Mouse (Mus musculus): ENCODE data around the gene Ndufa10. TPM values are rescaled to one million over a fixed set of nuclear protein-coding genes. Genes with fewer than 3 reads are reported as not detected.
"Not testable (repeated sequence)": the region's sequence is repeated elsewhere in the genome, so short reads cannot be mapped to it uniquely, and the experiment has no call there.

The Ndufa10 gene
- 289 and 292 TPM in 2 replicates for polyA plus RNA-seq (2015; fragmentation: Nextera tagmentation; extraction: Ambion mirVana)

- H3K36me3 ChIP-seq (ENCODE audit: control insufficient read depth, insufficient read depth, low read length), result no peaks in the 10 kb centered on the region
- H3K4me3 ChIP-seq (replicated peaks; ENCODE audit: low read length), result peak within 1 kb of the TSS; percentile 65
- peak within 1 kb of the TSS; percentile 79 for H3K27ac ChIP-seq (ENCODE audit: low read length)
- H3K4me1 ChIP-seq (ENCODE audit: control insufficient read depth, insufficient read depth, low read length), result peaks cover 3% of the 10 kb centered on the region; the same call in 1 of the 2 replicates
- ATAC-seq (ENCODE audit: insufficient read depth, low FRiP score), result peak; percentile 93
- H3K4me2 ChIP-seq (ENCODE audit: low read depth, low read length), result peak within 1 kb of the TSS; percentile 96
- WGBS, result 1% methylated on average over 67 of the region's 67 CpGs
- peak within 1 kb of the TSS; percentile 98 for H3K9ac ChIP-seq (ENCODE audit: low read length)
- H3K27me3 ChIP-seq (ENCODE audit: control insufficient read depth, insufficient read depth, low read length), result no peaks in the 10 kb centered on the region; the same call in 1 of the 2 replicates
- no peaks in the 10 kb centered on the region for H3K9me3 ChIP-seq (replicated peaks; ENCODE audit: control insufficient read depth, low read length)
These were observed at the start of gene Ndufa10 for GRCm38 (mm10) chr1:92473165-92474041. Gene Ndufa10, minus strand, starts transcription at chr1:92473860.

- 17% methylated on average over 10 of the region's 10 CpGs for WGBS
- Histone ChIP-seq H3K9me3 (replicated peaks; ENCODE audit: control insufficient read depth, low read length) (no peaks in the 10 kb centered on the region), H3K27me3 (ENCODE audit: control insufficient read depth, insufficient read depth, low read length) (no peaks in the 10 kb centered on the region), H3K4me1 (ENCODE audit: control insufficient read depth, insufficient read depth, low read length) (no peaks in the 10 kb centered on the region), H3K27ac (ENCODE audit: low read length) (no peak overlapping the region), H3K36me3 (ENCODE audit: control insufficient read depth, insufficient read depth, low read length) (no peaks in the 10 kb centered on the region), H3K4me3 (replicated peaks; ENCODE audit: low read length) (no peak overlapping the region), H3K4me2 (ENCODE audit: low read depth, low read length) (no peak overlapping the region), H3K9ac (ENCODE audit: low read length) (no peak overlapping the region)
- no peak for ATAC-seq (ENCODE audit: insufficient read depth, low FRiP score)
These were observed 47.7 kb upstream of the Ndufa10 start for GRCm38 (mm10) chr1:92521376-92521775.

- H3K9me3 ChIP-seq (replicated peaks; ENCODE audit: control insufficient read depth, low read length), result no peaks in the 10 kb centered on the region
- WGBS, result 82% methylated on average over 6 of the region's 6 CpGs
- H3K27ac ChIP-seq (ENCODE audit: low read length), result no peak overlapping the region
- H3K27me3 ChIP-seq (ENCODE audit: control insufficient read depth, insufficient read depth, low read length), result no peaks in the 10 kb centered on the region
- no peak overlapping the region for H3K4me2 ChIP-seq (ENCODE audit: low read depth, low read length)
- ATAC-seq (ENCODE audit: insufficient read depth, low FRiP score), result no peak
- H3K4me3 ChIP-seq (replicated peaks; ENCODE audit: low read length), result no peak overlapping the region
- no peaks in the 10 kb centered on the region for H3K4me1 ChIP-seq (ENCODE audit: control insufficient read depth, insufficient read depth, low read length)
- H3K9ac ChIP-seq (ENCODE audit: low read length), result no peak overlapping the region
- no peaks in the 10 kb centered on the region for H3K36me3 ChIP-seq (ENCODE audit: control insufficient read depth, insufficient read depth, low read length)
These were observed 45.4 kb upstream of the Ndufa10 start for GRCm38 (mm10) chr1:92519046-92519445.

GRCm38 (mm10) chr1:92518561-92518960, 44.9 kb upstream of the Ndufa10 start, which contains the start of gene Olfr1414:
Gene Olfr1414, minus strand, starts transcription at chr1:92518661.
- H3K36me3 ChIP-seq (ENCODE audit: control insufficient read depth, insufficient read depth, low read length), result no peaks in the 10 kb centered on the region
- no peak within 1 kb of the TSS for H3K27ac ChIP-seq (ENCODE audit: low read length)
- no peak for ATAC-seq (ENCODE audit: insufficient read depth, low FRiP score)
- H3K9me3 ChIP-seq (replicated peaks; ENCODE audit: control insufficient read depth, low read length), result no peaks in the 10 kb centered on the region
- no peak within 1 kb of the TSS for H3K4me3 ChIP-seq (replicated peaks; ENCODE audit: low read length)
- WGBS, result 78% methylated on average over 3 of the region's 3 CpGs
- H3K27me3 ChIP-seq (ENCODE audit: control insufficient read depth, insufficient read depth, low read length), result no peaks in the 10 kb centered on the region
- no peak within 1 kb of the TSS for H3K9ac ChIP-seq (ENCODE audit: low read length)
- H3K4me2 ChIP-seq (ENCODE audit: low read depth, low read length), result no peak within 1 kb of the TSS
- no peaks in the 10 kb centered on the region for H3K4me1 ChIP-seq (ENCODE audit: control insufficient read depth, insufficient read depth, low read length)

GRCm38 (mm10) chr1:92515390-92515789, 41.7 kb upstream of the Ndufa10 start:
- Histone ChIP-seq H3K9ac (ENCODE audit: low read length) (no peak overlapping the region), H3K4me2 (ENCODE audit: low read depth, low read length) (no peak overlapping the region), H3K27ac (ENCODE audit: low read length) (no peak overlapping the region), H3K27me3 (ENCODE audit: control insufficient read depth, insufficient read depth, low read length) (no peaks in the 10 kb centered on the region), H3K9me3 (replicated peaks; ENCODE audit: control insufficient read depth, low read length) (no peaks in the 10 kb centered on the region), H3K4me3 (replicated peaks; ENCODE audit: low read length) (no peak overlapping the region), H3K36me3 (ENCODE audit: control insufficient read depth, insufficient read depth, low read length) (no peaks in the 10 kb centered on the region), H3K4me1 (ENCODE audit: control insufficient read depth, insufficient read depth, low read length) (no peaks in the 10 kb centered on the region)
- no peak for ATAC-seq (ENCODE audit: insufficient read depth, low FRiP score)
- WGBS, result 78% methylated on average over 11 of the region's 11 CpGs

GRCm38 (mm10) chr1:92511646-92512045, 38.0 kb upstream of the Ndufa10 start:
- not testable (repeated sequence) for H3K4me3 ChIP-seq (replicated peaks; ENCODE audit: low read length); H3K9ac ChIP-seq (ENCODE audit: low read length); H3K27ac ChIP-seq (ENCODE audit: low read length); H3K4me1 ChIP-seq (ENCODE audit: control insufficient read depth, insufficient read depth, low read length); H3K9me3 ChIP-seq (replicated peaks; ENCODE audit: control insufficient read depth, low read length); H3K36me3 ChIP-seq (ENCODE audit: control insufficient read depth, insufficient read depth, low read length); H3K27me3 ChIP-seq (ENCODE audit: control insufficient read depth, insufficient read depth, low read length); ATAC-seq (ENCODE audit: insufficient read depth, low FRiP score); H3K4me2 ChIP-seq (ENCODE audit: low read depth, low read length)
- WGBS, result 82% methylated on average over 4 of the region's 5 CpGs

- Histone ChIP-seq H3K9ac (ENCODE audit: low read length) (no peak within 1 kb of the TSS), H3K4me2 (ENCODE audit: low read depth, low read length) (no peak within 1 kb of the TSS), H3K9me3 (replicated peaks; ENCODE audit: control insufficient read depth, low read length) (no peaks in the 10 kb centered on the region), H3K36me3 (ENCODE audit: control insufficient read depth, insufficient read depth, low read length) (no peaks in the 10 kb centered on the region), H3K27ac (ENCODE audit: low read length) (no peak within 1 kb of the TSS), H3K27me3 (ENCODE audit: control insufficient read depth, insufficient read depth, low read length) (no peaks in the 10 kb centered on the region), H3K4me3 (replicated peaks; ENCODE audit: low read length) (no peak within 1 kb of the TSS), H3K4me1 (ENCODE audit: control insufficient read depth, insufficient read depth, low read length) (no peaks in the 10 kb centered on the region)
- 78% methylated on average over 2 of the region's 2 CpGs for WGBS
- ATAC-seq (ENCODE audit: insufficient read depth, low FRiP score), result no peak
These were observed 22.3 kb upstream of the Ndufa10 start, which contains the start of gene Olfr1415 for GRCm38 (mm10) chr1:92496001-92496400. Gene Olfr1415, minus strand, starts transcription at chr1:92496101.

- no peak within 1 kb of the TSS for H3K9ac ChIP-seq (ENCODE audit: low read length)
- no peaks in the 10 kb centered on the region for H3K4me1 ChIP-seq (ENCODE audit: control insufficient read depth, insufficient read depth, low read length)
- H3K9me3 ChIP-seq (replicated peaks; ENCODE audit: control insufficient read depth, low read length), result no peaks in the 10 kb centered on the region
- H3K27ac ChIP-seq (ENCODE audit: low read length), result no peak within 1 kb of the TSS
- no peak within 1 kb of the TSS for H3K4me2 ChIP-seq (ENCODE audit: low read depth, low read length)
- no peaks in the 10 kb centered on the region for H3K27me3 ChIP-seq (ENCODE audit: control insufficient read depth, insufficient read depth, low read length)
- no peaks in the 10 kb centered on the region for H3K36me3 ChIP-seq (ENCODE audit: control insufficient read depth, insufficient read depth, low read length)
- no peak within 1 kb of the TSS for H3K4me3 ChIP-seq (replicated peaks; ENCODE audit: low read length)
- ATAC-seq (ENCODE audit: insufficient read depth, low FRiP score), result no peak
These were observed 11.4 kb upstream of the Ndufa10 start, which contains the start of gene Olfr1416 for GRCm38 (mm10) chr1:92485013-92485412. Gene Olfr1416, minus strand, starts transcription at chr1:92485113.

GRCm38 (mm10) chr1:92474066-92474578, 462 bp upstream of the Ndufa10 start:
- 3% methylated on average over 10 of the region's 10 CpGs for WGBS
- Histone ChIP-seq H3K27me3 (ENCODE audit: control insufficient read depth, insufficient read depth, low read length) (no peaks in the 10 kb centered on the region; the same call in 1 of the 2 replicates), H3K9me3 (replicated peaks; ENCODE audit: control insufficient read depth, low read length) (no peaks in the 10 kb centered on the region), H3K27ac (ENCODE audit: low read length) (peak overlapping the region; percentile 79), H3K36me3 (ENCODE audit: control insufficient read depth, insufficient read depth, low read length) (no peaks in the 10 kb centered on the region), H3K9ac (ENCODE audit: low read length) (peak overlapping the region; percentile 98), H3K4me3 (replicated peaks; ENCODE audit: low read length) (peak overlapping the region; percentile 65), H3K4me1 (ENCODE audit: control insufficient read depth, insufficient read depth, low read length) (peaks cover 3% of the 10 kb centered on the region; the same call in 1 of the 2 replicates), H3K4me2 (ENCODE audit: low read depth, low read length) (peak overlapping the region; percentile 96)
- peak; percentile 37 for ATAC-seq (ENCODE audit: insufficient read depth, low FRiP score)

Measured in stomach, embryonic 16.5 days (tissue).